Mouse (Mus musculus) cerebellum, adult 2 months (tissue): Measurements from ENCODE around the gene Slx1b. TPM values are rescaled to one million over a fixed set of nuclear protein-coding genes. Genes with fewer than 3 reads are reported as not detected.

Source experiments
- DNase-seq, 2 experiments: peaks; one replicate each; pipeline ENCODE4 v3.0.0; 2021
- H3K27ac ChIP-seq: fragments of 200-500 bp; 2 replicates; pipeline ENCODE4 v1.5.1; 2012; ENCODE audit warnings: low read length, control low read depth, inconsistent platforms; ENCODE audit not compliant: insufficient read depth
- H3K27me3 ChIP-seq: fragments of 200-500 bp; 2 replicates; pipeline ENCODE4 v1.6.1; 2012; ENCODE audit warnings: inconsistent platforms, mild to moderate bottlenecking, low read length, moderate library complexity; ENCODE audit not compliant: control insufficient read depth, insufficient read depth
- H3K4me1 ChIP-seq: fragments of 200-500 bp; 2 replicates; pipeline ENCODE4 v1.6.1; 2011; ENCODE audit warnings: low read length; ENCODE audit not compliant: control insufficient read depth, insufficient read depth
- H3K4me3 ChIP-seq: fragments of 200-500 bp; replicated peaks from 2 replicates; pipeline ENCODE3; 2011; ENCODE audit warnings: mild to moderate bottlenecking, low read depth, low read length, control low read depth; ENCODE audit not compliant: insufficient read depth
- CTCF ChIP-seq: fragments of 200-500 bp; IDR thresholded peaks from 2 replicates; pipeline ENCODE4 v1.5.1; 2011; ENCODE audit warnings: low read depth, mild to moderate bottlenecking, control low read depth, low read length, moderate library complexity, borderline replicate concordance; ENCODE audit not compliant: insufficient read depth
- POLR2A ChIP-seq: fragments of 200-500 bp; IDR thresholded peaks from 2 replicates; pipeline ENCODE4 v1.6.1; 2011; ENCODE audit warnings: low read length, control low read depth, borderline replicate concordance; ENCODE audit not compliant: insufficient read depth
- WGBS: fragments of 180-500 bp; shearing (Covaris S2); methylation state at CpG from one replicate; pipeline ENCODE4 v1.1.7; 2018; 5-methylcytosine and 5-hydroxymethylcytosine counted together
- polyA plus RNA-seq: library from polyadenylated mRNA; depleted of rRNA; stranded (reverse); fragments of >200 nt; gene quantifications from 2 replicates; pipeline ENCODE4 v1.2.3, GENCODE M21; 2012

Gene Slx1b
- polyA plus RNA-seq, 1 experiment, result 39.6 TPM

DNA sequence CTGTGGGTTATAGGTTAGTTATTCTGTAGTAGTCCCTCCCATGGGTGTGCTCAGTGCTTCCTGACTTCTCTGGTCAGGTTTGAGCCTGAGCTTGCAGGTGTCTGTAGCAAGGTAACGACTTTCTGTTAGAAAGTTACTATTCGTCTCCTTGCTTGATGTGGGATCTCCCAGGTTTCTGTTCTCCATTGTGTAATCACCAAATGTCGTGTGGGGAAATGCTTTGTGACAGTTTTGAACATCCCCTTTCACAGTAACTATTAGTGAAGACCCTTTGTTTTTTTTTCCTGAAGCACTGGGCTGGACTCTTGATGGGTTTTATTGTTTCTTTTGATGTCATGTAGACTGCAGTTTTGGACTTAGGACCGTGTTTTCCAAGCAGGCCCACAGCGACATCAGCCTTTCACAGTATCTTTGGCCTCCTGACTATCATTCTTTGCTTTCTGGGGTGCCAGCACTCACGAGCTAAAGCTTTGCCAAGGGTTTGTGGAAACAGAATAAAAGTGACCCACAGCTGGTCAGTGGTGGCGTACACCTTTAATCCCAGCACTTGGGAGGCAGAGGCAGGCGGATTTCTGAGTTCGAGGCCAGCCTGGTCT lies 28.0 kb downstream of the Slx1b start:
- H3K27ac ChIP-seq, result no peak overlapping the region
- H3K4me1 ChIP-seq, result no peaks in the 10 kb centered on the region
- no peaks in the 10 kb centered on the region for H3K27me3 ChIP-seq
- no peak for TF ChIP-seq CTCF
- no peak for TF ChIP-seq POLR2A
- H3K4me3 ChIP-seq, result no peak overlapping the region
- no peak for DNase-seq
- 89% methylated on average over 9 of the region's 9 CpGs for WGBS

DNA sequence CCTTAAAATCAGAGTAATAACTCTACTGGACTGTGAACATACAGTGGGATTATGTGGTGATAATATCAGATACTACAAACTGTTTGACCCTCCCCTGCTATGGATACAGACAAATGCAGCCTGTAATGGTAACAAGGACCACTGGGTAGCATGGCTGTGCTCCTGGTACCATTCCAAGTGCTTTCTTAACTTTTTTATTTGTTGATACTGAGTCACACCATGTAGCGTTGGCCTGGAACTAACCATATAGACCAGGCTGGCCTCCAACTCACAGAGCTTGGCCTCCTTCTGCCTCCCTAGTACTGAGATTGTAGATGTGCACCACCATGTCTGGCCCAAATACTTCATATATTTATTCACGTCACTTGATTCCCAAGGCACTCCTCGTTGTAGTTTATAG lies 30.3 kb downstream of the Slx1b start:
- 95% methylated on average over 3 of the region's 3 CpGs for WGBS
- no peaks in the 10 kb centered on the region for H3K4me1 ChIP-seq
- no peak overlapping the region for H3K27ac ChIP-seq
- TF ChIP-seq POLR2A, result no peak
- H3K4me3 ChIP-seq, result no peak overlapping the region
- no peak for DNase-seq
- no peaks in the 10 kb centered on the region for H3K27me3 ChIP-seq

DNA sequence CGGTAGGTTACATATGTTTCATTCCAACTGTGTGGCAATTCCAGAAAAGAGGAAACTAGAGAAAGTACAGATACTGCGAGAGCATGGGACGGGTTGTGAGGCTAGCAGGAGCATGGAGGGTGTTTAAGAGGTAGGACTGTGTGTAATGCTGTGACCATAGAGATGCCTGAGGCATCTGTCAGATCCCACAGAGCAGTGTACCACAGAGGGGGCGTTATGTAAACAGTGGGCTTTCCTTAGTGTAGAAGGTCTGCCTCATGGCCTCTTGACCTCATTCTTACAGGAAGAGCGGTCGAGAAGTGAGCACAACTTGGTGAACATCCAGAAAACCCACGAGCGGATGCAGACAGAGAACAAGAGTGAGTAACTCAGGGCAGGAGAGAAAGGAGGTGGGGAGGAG lies 31.9 kb downstream of the Slx1b start:
- H3K4me3 ChIP-seq, result no peak overlapping the region
- DNase-seq, result no peak
- TF ChIP-seq CTCF (no peak), POLR2A (no peak)
- H3K4me1 ChIP-seq, result no peaks in the 10 kb centered on the region
- WGBS, result 75% methylated on average over 8 of the region's 8 CpGs
- no peaks in the 10 kb centered on the region for H3K27me3 ChIP-seq
- no peak overlapping the region for H3K27ac ChIP-seq

DNA sequence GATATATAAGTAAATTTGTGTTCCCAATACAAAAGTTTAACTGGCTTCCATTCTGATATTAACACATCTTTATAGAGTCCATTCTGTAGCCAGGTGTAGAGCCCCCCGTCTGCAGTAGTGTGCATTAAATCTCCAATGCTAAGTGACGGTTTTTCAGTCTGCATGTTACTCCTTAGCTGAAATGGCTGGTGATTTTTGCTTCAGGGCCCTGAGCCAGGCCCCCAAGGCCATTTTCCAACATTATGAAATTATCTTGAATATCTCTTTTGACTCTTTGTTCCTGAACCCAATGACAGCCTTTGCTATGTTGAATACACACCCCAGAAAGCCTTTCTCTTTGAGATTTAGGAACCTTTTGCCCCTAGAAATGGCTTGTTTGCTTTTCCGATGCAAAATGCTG lies 35.8 kb downstream of the Slx1b start:
- no peaks in the 10 kb centered on the region for H3K4me1 ChIP-seq
- H3K27ac ChIP-seq, result no peak overlapping the region
- H3K4me3 ChIP-seq, result no peak overlapping the region
- no peak for DNase-seq
- 92% methylated on average over 3 of the region's 3 CpGs for WGBS
- no peaks in the 10 kb centered on the region for H3K27me3 ChIP-seq
- TF ChIP-seq POLR2A (no peak), CTCF (no peak)

DNA sequence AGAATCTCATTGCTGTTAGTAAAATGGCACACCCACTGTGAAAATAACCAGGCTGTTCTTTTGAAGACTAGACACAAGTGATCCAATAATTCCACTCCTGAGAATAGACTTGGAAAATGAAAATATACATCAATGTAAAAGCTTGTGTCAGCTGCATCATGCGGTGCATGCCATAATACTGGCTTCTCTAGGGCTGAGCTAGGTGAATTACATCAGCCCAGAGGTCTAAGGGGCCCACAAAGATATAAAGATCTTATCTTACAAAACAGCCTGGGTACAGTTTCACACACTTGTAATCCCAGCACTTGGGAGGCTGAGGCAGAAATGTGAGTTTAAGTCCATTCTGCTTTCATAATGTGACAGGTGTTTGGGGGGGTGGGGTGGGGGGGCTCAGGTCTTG lies 38.1 kb downstream of the Slx1b start:
- H3K27ac ChIP-seq, result no peak overlapping the region
- 95% methylated on average over 1 of the region's 1 CpGs for WGBS
- DNase-seq, result no peak
- H3K27me3 ChIP-seq, result no peaks in the 10 kb centered on the region
- H3K4me1 ChIP-seq, result no peaks in the 10 kb centered on the region
- no peak overlapping the region for H3K4me3 ChIP-seq
- TF ChIP-seq POLR2A (no peak), CTCF (no peak)

DNA sequence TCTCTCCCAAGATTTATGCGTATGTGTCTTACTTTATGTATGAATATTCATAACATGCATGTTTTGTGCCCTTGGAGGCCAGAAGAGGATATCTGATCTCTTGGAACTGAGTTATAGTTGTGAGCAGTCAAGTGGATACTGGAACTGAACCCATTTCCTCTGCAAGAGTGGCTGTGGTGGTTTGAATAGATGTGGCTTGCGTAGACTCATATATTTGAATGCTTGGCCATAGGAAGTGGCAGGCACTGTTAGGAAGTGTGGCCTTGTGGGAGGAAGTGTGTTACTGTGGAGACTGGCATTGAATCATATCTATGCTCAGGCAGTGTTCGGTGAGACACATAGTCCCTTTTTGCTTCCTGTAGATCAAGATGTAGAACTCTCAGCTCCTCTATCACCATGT lies 39.9 kb downstream of the Slx1b start:
- DNase-seq, result no peak
- Histone ChIP-seq H3K27ac (no peak overlapping the region), H3K27me3 (no peaks in the 10 kb centered on the region), H3K4me1 (no peaks in the 10 kb centered on the region), H3K4me3 (no peak overlapping the region)
- 91% methylated on average over 3 of the region's 3 CpGs for WGBS
- TF ChIP-seq CTCF (no peak), POLR2A (no peak)

DNA sequence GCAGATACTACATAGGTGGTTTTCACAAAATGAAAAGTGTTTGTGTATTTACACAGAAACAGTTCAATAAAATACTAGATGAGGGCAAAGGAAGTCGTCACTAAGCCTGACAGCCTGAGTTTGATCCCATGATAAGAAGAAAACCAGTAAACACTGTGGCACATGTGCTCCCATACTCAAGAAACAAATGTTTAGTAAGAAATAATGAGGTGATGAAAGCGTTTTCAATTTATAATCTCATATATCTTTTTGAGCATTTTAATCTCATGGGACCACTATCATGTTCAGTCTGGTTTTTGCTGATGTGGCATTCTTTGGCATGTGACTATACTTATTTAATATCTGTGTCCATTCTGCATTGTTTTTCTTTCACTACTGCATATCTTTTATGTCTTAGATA lies 41.6 kb downstream of the Slx1b start:
- TF ChIP-seq POLR2A (no peak), CTCF (no peak)
- Histone ChIP-seq H3K4me1 (no peaks in the 10 kb centered on the region), H3K27ac (no peak overlapping the region), H3K4me3 (no peak overlapping the region), H3K27me3 (no peaks in the 10 kb centered on the region)
- WGBS, result 94% methylated on average over 2 of the region's 2 CpGs
- DNase-seq, result no peak

DNA sequence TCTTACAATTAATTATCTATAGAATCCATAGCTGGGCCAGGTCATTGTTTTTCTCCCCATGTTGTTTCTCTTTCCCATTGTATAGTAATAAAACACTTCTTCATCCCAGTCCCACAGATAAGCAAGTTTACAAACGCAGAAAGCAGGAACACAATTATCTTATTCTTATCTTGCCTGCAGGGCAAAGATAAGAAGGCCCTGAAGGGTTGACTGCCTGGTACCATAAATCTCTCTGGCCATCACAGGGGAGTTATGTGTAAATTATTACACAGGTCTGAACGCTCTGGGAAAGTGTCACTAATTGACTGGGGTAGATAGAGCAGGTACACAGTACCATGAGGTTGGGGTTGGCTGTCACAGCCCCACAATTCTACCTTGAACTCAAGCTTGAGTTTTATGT lies 44.7 kb downstream of the Slx1b start:
- no peak for DNase-seq
- Histone ChIP-seq H3K27me3 (no peaks in the 10 kb centered on the region), H3K4me3 (no peak overlapping the region), H3K4me1 (no peaks in the 10 kb centered on the region), H3K27ac (no peak overlapping the region)
- WGBS, result 92% methylated on average over 2 of the region's 2 CpGs
- TF ChIP-seq CTCF, result no peak
- TF ChIP-seq POLR2A, result no peak
